Mouse (Mus musculus) kidney, postnatal 14 days (tissue): ENCODE data around the gene Cd160.
A peak's percentile ranks its signal among the peaks of the same experiment; 100 is the strongest.

Source experiments
- DNase-seq: peaks from one replicate; pipeline ENCODE4 v3.0.0; 2022; ENCODE audit warnings: mixed read lengths

Gene Cd160

GRCm38 (mm10) chr3:96828984-96829383 is at the start of gene Cd160, which contains the start of gene Pdzk1:
Cd160 (minus strand) TSS chr3:96829351.
Pdzk1 (plus strand) TSS chr3:96829284.
- no peak for DNase-seq

GRCm38 (mm10) chr3:96874808-96875571 is 45.8 kb upstream of the Cd160 start:
- DNase-seq = peak; percentile 48

GRCm38 (mm10) chr3:96872501-96872900 is 43.4 kb upstream of the Cd160 start:
- no peak for DNase-seq

- no peak for DNase-seq
These were observed 41.9 kb upstream of the Cd160 start for GRCm38 (mm10) chr3:96871070-96871469.

GRCm38 (mm10) chr3:96870270-96870669 is 41.1 kb upstream of the Cd160 start:
- DNase-seq = no peak

GRCm38 (mm10) chr3:96869091-96869490 is 39.9 kb upstream of the Cd160 start:
- no peak for DNase-seq

GRCm38 (mm10) chr3:96868566-96868965 is 39.4 kb upstream of the Cd160 start:
- DNase-seq = no peak

- no peak for DNase-seq
These were observed 38.7 kb upstream of the Cd160 start for GRCm38 (mm10) chr3:96867863-96868262.

- no peak for DNase-seq
These were observed 31.3 kb upstream of the Cd160 start for GRCm38 (mm10) chr3:96860498-96860897.

GRCm38 (mm10) chr3:96855833-96856232 is 26.7 kb upstream of the Cd160 start:
- DNase-seq = no peak

- no peak for DNase-seq
These were observed 25.2 kb upstream of the Cd160 start for GRCm38 (mm10) chr3:96854376-96854775.

- no peak for DNase-seq
These were observed 23.4 kb upstream of the Cd160 start for GRCm38 (mm10) chr3:96852561-96852960.

- no peak for DNase-seq
These were observed 20.1 kb upstream of the Cd160 start for GRCm38 (mm10) chr3:96849168-96849727.

- DNase-seq = no peak
These were observed 19.3 kb upstream of the Cd160 start for GRCm38 (mm10) chr3:96848470-96848869.

GRCm38 (mm10) chr3:96847661-96848060 is 18.5 kb upstream of the Cd160 start:
- DNase-seq = no peak

- DNase-seq = no peak
These were observed 17.8 kb upstream of the Cd160 start for GRCm38 (mm10) chr3:96846985-96847384.

- no peak for DNase-seq
These were observed 16.7 kb upstream of the Cd160 start for GRCm38 (mm10) chr3:96845806-96846205.

GRCm38 (mm10) chr3:96845191-96845590 is 16.0 kb upstream of the Cd160 start:
- no peak for DNase-seq

- peak; percentile 69 for DNase-seq
These were observed 10.0 kb upstream of the Cd160 start for GRCm38 (mm10) chr3:96838996-96839645.

GRCm38 (mm10) chr3:96836414-96836813 is 7.3 kb upstream of the Cd160 start:
- no peak for DNase-seq

GRCm38 (mm10) chr3:96834587-96835348 is 5.6 kb upstream of the Cd160 start:
- DNase-seq = peak; percentile 64

- DNase-seq = peak; percentile 69
These were observed 3.8 kb upstream of the Cd160 start for GRCm38 (mm10) chr3:96832930-96833329.

- DNase-seq = peak; percentile 76
These were observed 705 bp upstream of the Cd160 start for GRCm38 (mm10) chr3:96829856-96830255.
